Mouse (Mus musculus) C2C12 (cell line): Measurements from ENCODE around the gene Prrt1. TPM values are rescaled to one million over a fixed set of nuclear protein-coding genes. Genes with fewer than 3 reads are reported as not detected.

Source experiments
- H3K27me3 ChIP-seq: one replicate; pipeline ENCODE4 v1.6.1; 2011; ENCODE audit not compliant: control insufficient read depth, insufficient read depth, insufficient read length
- H3K36me3 ChIP-seq: one replicate; pipeline ENCODE4 v1.6.1; 2011; ENCODE audit not compliant: control insufficient read depth, insufficient read depth
- H3K4me3 ChIP-seq: one replicate; pipeline ENCODE4 v1.5.1; 2011; ENCODE audit warnings: mild to moderate bottlenecking, control low read depth; ENCODE audit not compliant: poor library complexity, insufficient read depth, severe bottlenecking
- H3K79me2 ChIP-seq: one replicate; pipeline ENCODE4 v1.6.1; 2011; ENCODE audit not compliant: control insufficient read depth, insufficient read depth
- H3K79me3 ChIP-seq: one replicate; pipeline ENCODE4 v1.6.1; 2011; ENCODE audit warnings: low read depth, control low read depth
- H3ac ChIP-seq: one replicate; pipeline ENCODE3; 2011; ENCODE audit warnings: low read depth; ENCODE audit not compliant: control insufficient read depth, insufficient read length
- CEBPB ChIP-seq: IDR thresholded peaks from one replicate; pipeline ENCODE4 v1.6.1; 2011; ENCODE audit warnings: low read depth, mild to moderate bottlenecking, control low read depth, moderate library complexity
- CTCF ChIP-seq: IDR thresholded peaks from one replicate; pipeline ENCODE4 v1.5.1; 2011; ENCODE audit not compliant: control insufficient read depth, insufficient read depth, insufficient read length
- FOSL1 ChIP-seq: IDR thresholded peaks from one replicate; pipeline ENCODE4 v1.8.0; 2011; ENCODE audit warnings: mild to moderate bottlenecking, low read length; ENCODE audit not compliant: poor library complexity, insufficient read depth, severe bottlenecking
- MAX ChIP-seq: IDR thresholded peaks from one replicate; pipeline ENCODE4 v1.6.1; 2011; ENCODE audit warnings: mild to moderate bottlenecking, control low read depth
- MYOD1 ChIP-seq: IDR thresholded peaks from one replicate; pipeline ENCODE4 v1.6.1; 2011; ENCODE audit warnings: low read depth; ENCODE audit not compliant: control insufficient read depth, insufficient read length
- MYOG ChIP-seq: IDR thresholded peaks from one replicate; pipeline ENCODE4 v1.6.1; 2011; ENCODE audit not compliant: control insufficient read depth, insufficient read length; ENCODE audit errors: extremely low read depth
- USF1 ChIP-seq: IDR thresholded peaks from one replicate; pipeline ENCODE4 v1.6.1; 2011; ENCODE audit warnings: low read depth, mild to moderate bottlenecking, control low read depth, moderate library complexity
- polyA plus RNA-seq: library from polyadenylated mRNA; unstranded; fragments of >200 nt; fragmentation: generic; extraction: Trizol; gene quantifications from one replicate; pipeline ENCODE4 v1.2.1, GENCODE M21; 2012; ENCODE audit warnings: missing spikeins

Prrt1 gene
- polyA plus RNA-seq, 1 experiment: not detected

GRCm38 (mm10) chr17:34640778-34641601 lies 11.7 kb downstream of the Prrt1 start:
- no peaks in the 10 kb centered on the region for H3K79me2 ChIP-seq
- H3K79me3 ChIP-seq: no peaks in the 10 kb centered on the region
- H3K27me3 ChIP-seq: no peaks in the 10 kb centered on the region
- H3ac ChIP-seq: no peak overlapping the region
- TF ChIP-seq MYOG: no peak
- no peak for TF ChIP-seq MAX
- TF ChIP-seq USF1: no peak
- no peak for TF ChIP-seq MYOD1
- TF ChIP-seq CEBPB: no peak
- TF ChIP-seq CTCF: no peak
- TF ChIP-seq FOSL1: no peak
- no peak overlapping the region for H3K4me3 ChIP-seq
- no peaks in the 10 kb centered on the region for H3K36me3 ChIP-seq

GRCm38 (mm10) chr17:34641945-34642344 lies 12.6 kb downstream of the Prrt1 start:
- TF ChIP-seq CEBPB (no peak), CTCF (no peak), FOSL1 (no peak), USF1 (no peak), MYOD1 (no peak), MYOG (no peak), MAX (no peak)
- H3K27me3 ChIP-seq: no peaks in the 10 kb centered on the region

GRCm38 (mm10) chr17:34643379-34643778 lies 14.0 kb downstream of the Prrt1 start:
- Histone ChIP-seq H3K79me2 (peaks cover 6% of the 10 kb centered on the region), H3K36me3 (no peaks in the 10 kb centered on the region), H3K4me3 (no peak overlapping the region), H3K79me3 (peaks cover 3% of the 10 kb centered on the region), H3K27me3 (no peaks in the 10 kb centered on the region), H3ac (no peak overlapping the region)
- TF ChIP-seq MYOG: no peak
- TF ChIP-seq MAX: no peak
- no peak for TF ChIP-seq MYOD1
- TF ChIP-seq USF1: no peak
- TF ChIP-seq CTCF: no peak
- TF ChIP-seq CEBPB: no peak
- no peak for TF ChIP-seq FOSL1

More at GRCm38 (mm10) chr17:34641945-34642344, 12.6 kb downstream of the Prrt1 start:
- Histone ChIP-seq H3ac (no peak overlapping the region), H3K4me3 (no peak overlapping the region), H3K36me3 (no peaks in the 10 kb centered on the region), H3K79me3 (no peaks in the 10 kb centered on the region), H3K79me2 (no peaks in the 10 kb centered on the region)

- Histone ChIP-seq H3K4me3 (no peak overlapping the region), H3K27me3 (no peaks in the 10 kb centered on the region), H3K36me3 (no peaks in the 10 kb centered on the region), H3K79me3 (peaks cover 3% of the 10 kb centered on the region), H3ac (no peak overlapping the region), H3K79me2 (peaks cover 6% of the 10 kb centered on the region)
- TF ChIP-seq MYOG: no peak
- TF ChIP-seq CEBPB: no peak
- TF ChIP-seq MAX: no peak
Observed at GRCm38 (mm10) chr17:34643944-34644343, 14.6 kb downstream of the Prrt1 start.

- H3K4me3 ChIP-seq: peak within 1 kb of the TSS; percentile 36
- no peaks in the 10 kb centered on the region for H3K27me3 ChIP-seq
- H3K36me3 ChIP-seq: no peaks in the 10 kb centered on the region
- peak within 1 kb of the TSS; percentile 91 for H3ac ChIP-seq
- TF ChIP-seq CTCF (no peak), MYOG (no peak), FOSL1 (no peak), CEBPB (no peak), MAX (no peak), USF1 (no peak), MYOD1 (no peak)
- peaks cover 6% of the 10 kb centered on the region for H3K79me2 ChIP-seq
- peaks cover 3% of the 10 kb centered on the region for H3K79me3 ChIP-seq
Observed at GRCm38 (mm10) chr17:34644608-34645007, 15.3 kb downstream of the Prrt1 start, which contains the start of gene Fkbpl. Fkbpl (plus strand) TSS chr17:34644764.
